Mouse (Mus musculus) C2C12 (cell line): Measurements from ENCODE around the gene Sbk1.

Experiments used
- CTCF ChIP-seq: IDR thresholded peaks from one replicate; pipeline ENCODE4 v1.5.1; 2011; ENCODE audit not compliant: control insufficient read depth, insufficient read depth, insufficient read length
- MAX ChIP-seq: IDR thresholded peaks from one replicate; pipeline ENCODE4 v1.6.1; 2011; ENCODE audit warnings: mild to moderate bottlenecking, control low read depth
- MYOD1 ChIP-seq: IDR thresholded peaks from one replicate; pipeline ENCODE4 v1.6.1; 2011; ENCODE audit warnings: low read depth; ENCODE audit not compliant: control insufficient read depth, insufficient read length
- USF1 ChIP-seq: IDR thresholded peaks from one replicate; pipeline ENCODE4 v1.6.1; 2011; ENCODE audit warnings: low read depth, mild to moderate bottlenecking, control low read depth, moderate library complexity

GRCm38 (mm10) chr7:126234611-126235010 lies 37.8 kb upstream of the Sbk1 start:
- TF ChIP-seq CTCF (no peak), MYOD1 (no peak), MAX (no peak), USF1 (no peak)
